Mouse (Mus musculus): Measurements from ENCODE around the gene Nckipsd.

The Nckipsd gene

GRCm38 (mm10) chr9:108848419-108848818, 40.3 kb downstream of the Nckipsd start:
- DNase-seq (ENCODE audit: low read depth), result no peak

GRCm38 (mm10) chr9:108852976-108853375, 44.8 kb downstream of the Nckipsd start, which contains the start of gene Slc26a6:
Gene Slc26a6, plus strand, starts transcription at chr9:108853283.
- DNase-seq (ENCODE audit: low read depth), result no peak

- DNase-seq (ENCODE audit: low read depth), result peak; percentile 96
Measured at GRCm38 (mm10) chr9:108853635-108854240, 45.6 kb downstream of the Nckipsd start.

DNA sequence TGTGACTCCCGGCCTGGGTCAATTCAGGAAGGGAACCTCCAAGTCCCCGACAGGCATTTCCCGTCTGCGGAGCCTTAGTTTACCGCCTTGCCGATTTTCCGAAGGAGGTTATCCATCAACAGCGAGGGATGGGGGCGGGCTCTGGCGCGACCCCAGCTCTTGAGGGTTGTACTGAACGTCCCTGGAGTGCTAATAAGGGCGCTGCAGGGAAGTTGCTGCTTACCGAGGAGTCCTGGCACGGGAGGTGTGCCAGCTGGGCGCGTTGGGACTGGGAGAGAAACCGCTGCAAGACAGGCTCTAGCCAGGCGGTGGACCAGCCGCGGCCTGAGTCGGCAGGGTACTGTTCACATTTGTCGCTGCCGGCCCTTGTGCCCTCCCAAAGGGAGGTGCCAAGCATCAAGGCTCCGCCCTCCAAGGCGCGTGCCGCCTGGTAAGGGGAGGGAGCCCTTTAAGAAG, 46.1 kb downstream of the Nckipsd start:
- DNase-seq (ENCODE audit: low read depth), result peak; percentile 92

GRCm38 (mm10) chr9:108855335-108855734, 47.2 kb downstream of the Nckipsd start:
- no peak for DNase-seq (ENCODE audit: low read depth)

DNA sequence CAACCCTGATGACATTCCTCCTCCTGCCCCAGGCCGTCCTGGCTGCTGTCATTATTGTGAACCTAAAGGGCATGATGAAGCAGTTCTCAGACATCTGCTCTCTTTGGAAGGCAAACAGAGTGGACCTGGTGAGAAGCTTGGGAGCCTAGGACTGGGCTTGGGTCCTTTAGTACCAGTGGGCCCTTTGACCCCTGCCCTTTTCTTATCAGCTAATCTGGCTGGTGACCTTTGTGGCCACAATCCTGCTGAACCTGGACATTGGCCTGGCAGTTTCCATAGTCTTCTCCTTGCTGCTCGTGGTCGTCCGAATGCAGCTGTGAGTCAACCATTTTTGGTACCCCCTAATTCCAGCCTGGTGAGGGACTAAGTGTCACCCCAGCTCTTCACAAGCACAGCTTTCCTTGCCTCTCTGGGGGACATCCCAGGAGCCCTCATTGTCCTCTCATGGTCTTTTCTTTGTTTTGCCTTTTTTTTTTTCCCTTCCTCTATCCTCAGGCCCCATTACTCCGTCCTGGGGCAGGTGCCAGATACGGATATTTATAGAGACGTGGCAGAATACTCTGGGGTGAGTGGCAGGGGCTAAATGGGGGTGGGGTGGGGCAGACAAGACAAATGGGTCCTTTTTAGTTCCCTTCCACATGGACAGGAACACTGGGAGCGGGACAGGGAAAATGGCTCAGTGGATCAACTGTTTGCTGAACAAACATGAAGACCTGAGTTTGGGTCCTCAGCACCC, 50.8 kb downstream of the Nckipsd start:
- DNase-seq (ENCODE audit: low read depth), result no peak
